ENCODE assay signal across 14 mouse cellular contexts in genomic region chr2:161148428-161149020, GRCm38 (mm10). TPM values are rescaled to one million over a fixed set of nuclear protein-coding genes. Genes with fewer than 3 reads are reported as not detected.
A peak's percentile ranks its signal among the peaks of the same experiment; 100 is the strongest.
DNase-seq lines count a peak whose midpoint lies in the region; ATAC-seq and TF ChIP-seq lines count a peak whose summit lies in the region.
"Had no signal": no experiment of that assay in that cellular context is flagged by ENCODE, and none has a peak within 500 bp of the region (broad histone marks: within the 10 kb centered on the region; RNA-seq: fewer than 3 reads in every experiment).

No protein-coding gene starts in this region.

- H3K4me3 ChIP-seq in hindbrain, embryonic 15.5 days = no peak overlapping the region
- H3K4me3 ChIP-seq in myocyte = no peak overlapping the region
- H3K4me3 ChIP-seq in kidney, embryonic 16.5 days (ENCODE audit: low read length) = no peak overlapping the region
- H3K4me3 ChIP-seq: embryonic facial prominence, embryonic 10.5 days; heart, embryonic 13.5 days had no signal

- no peak for TF ChIP-seq POLR2A in myocyte (IDR thresholded peaks at IDR 0.05; ENCODE audit: insufficient read length, low read depth)

- no peaks in the 10 kb centered on the region for H3K27me3 ChIP-seq in hindbrain, embryonic 15.5 days
- peaks cover 4% of the 10 kb centered on the region for H3K27me3 ChIP-seq in myocyte (ENCODE audit: control insufficient read depth, insufficient read depth, insufficient read length)
- H3K27me3 ChIP-seq in kidney, embryonic 16.5 days (ENCODE audit: insufficient read depth, low read length) = no peaks in the 10 kb centered on the region
- H3K27me3 ChIP-seq: heart, embryonic 13.5 days had no signal

- WGBS in hindbrain, embryonic 15.5 days = 34% methylated on average over 3 of the region's 3 CpGs
- WGBS in kidney, embryonic 16.5 days = 63% methylated on average over 3 of the region's 3 CpGs

- H3K4me2 ChIP-seq in hindbrain, embryonic 15.5 days = 0 out of 2 replicates have a peak overlapping the region, but pooled peaks have one; percentile 8
- H3K4me2 ChIP-seq in myocyte (ENCODE audit: low read depth) = no peak overlapping the region
- H3K4me2 ChIP-seq in kidney, embryonic 16.5 days (replicated peaks; ENCODE audit: low read depth, low read length) = no peak overlapping the region
- H3K4me2 ChIP-seq: heart, embryonic 13.5 days had no signal

- peaks cover 23% of the 10 kb centered on the region for H3K4me1 ChIP-seq in hindbrain, embryonic 15.5 days (replicated peaks)
- no peaks in the 10 kb centered on the region for H3K4me1 ChIP-seq in kidney, embryonic 16.5 days (ENCODE audit: insufficient read depth, low read length)
- H3K4me1 ChIP-seq: heart, embryonic 13.5 days had no signal

- no peaks in the 10 kb centered on the region for H3K9me3 ChIP-seq in hindbrain, embryonic 15.5 days
- H3K9me3 ChIP-seq in kidney, embryonic 16.5 days (ENCODE audit: low read length) = no peaks in the 10 kb centered on the region
- H3K9me3 ChIP-seq: embryonic facial prominence, embryonic 10.5 days; heart, embryonic 13.5 days had no signal

- H3K9ac ChIP-seq in hindbrain, embryonic 15.5 days = no peak overlapping the region
- no peak overlapping the region for H3K9ac ChIP-seq in kidney, embryonic 16.5 days (replicated peaks; ENCODE audit: low read length)
- H3K9ac ChIP-seq: heart, embryonic 13.5 days had no signal

- peak; percentile 50 for ATAC-seq in hindbrain, embryonic 15.5 days (ENCODE audit: low FRiP score, low read depth)
- no peak for ATAC-seq in kidney, embryonic 16.5 days (ENCODE audit: low FRiP score, low TSS enrichment)

- no peak overlapping the region for H3ac ChIP-seq in myocyte (ENCODE audit: control insufficient read depth, insufficient read length)

- no peaks in the 10 kb centered on the region for H3K79me2 ChIP-seq in myocyte (ENCODE audit: control insufficient read depth, insufficient read depth)

- peak; percentile 8 to 9 for DNase-seq in kidney, postnatal 4 days
- DNase-seq in kidney, adult 18-20 months = no peak
- DNase-seq in ZHBTc4 (ENCODE audit: low read depth, low spot score) = peak; percentile 36
- DNase-seq in cerebellum, adult 18-20 months = no peak
- DNase-seq: cerebellum, adult 8-10 months; gastrocnemius, postnatal 10 days; kidney, adult 8-10 months; liver; lung, adult 2 months had no signal

- H3K27ac ChIP-seq in hindbrain, embryonic 15.5 days (replicated peaks) = peak overlapping the region; percentile 74
- H3K27ac ChIP-seq in kidney, embryonic 16.5 days (ENCODE audit: low read length) = no peak overlapping the region
- H3K27ac ChIP-seq: embryonic facial prominence, embryonic 10.5 days; heart, embryonic 13.5 days had no signal

- H3K36me3 ChIP-seq in hindbrain, embryonic 15.5 days = no peaks in the 10 kb centered on the region
- H3K36me3 ChIP-seq in myocyte (ENCODE audit: control insufficient read depth, insufficient read depth) = no peaks in the 10 kb centered on the region
- no peaks in the 10 kb centered on the region for H3K36me3 ChIP-seq in kidney, embryonic 16.5 days (ENCODE audit: insufficient read depth, low read length)
- H3K36me3 ChIP-seq: embryonic facial prominence, embryonic 10.5 days; heart, embryonic 13.5 days had no signal

TF ChIP-seq in myocyte, 11 proteins besides CTCF, POLR2A, EP300 and RAD21:
- TF ChIP-seq MAX (IDR thresholded peaks at IDR 0.05; ENCODE audit: low read depth) (no peak), REST (IDR thresholded peaks at IDR 0.05; ENCODE audit: insufficient read depth, insufficient read length) (peak; percentile 63)

RNA-seq across cellular contexts. Expression of gene Chd6, which starts 39.6 kb away (rescaled TPM):
- 33.9 and 35.2 TPM in 2 replicates for polyA plus RNA-seq in hindbrain, embryonic 15.5 days (2015; fragmentation: Nextera tagmentation; extraction: Ambion mirVana)
- polyA plus RNA-seq in myocyte (2012; fragmentation: generic; extraction: Trizol) = 5.1 TPM
- polyA plus RNA-seq in kidney, embryonic 16.5 days (2015; fragmentation: Nextera tagmentation; extraction: Ambion mirVana) = 30.1 and 35.6 TPM in 2 replicates

Comparison
In these comparisons a context has a peak if more than half of its experiments do, and no peak if none do; other contexts are left out.
1. DNase-seq: peak in kidney, postnatal 4 days (2 of 2) and ZHBTc4 (single experiment); none in kidney, adult 18-20 months (single experiment) and cerebellum, adult 18-20 months (0 of 2).